Mouse (Mus musculus): ENCODE data around the gene Ngfr. TPM values are rescaled to one million over a fixed set of nuclear protein-coding genes. Genes with fewer than 3 reads are reported as not detected.
"Not testable (repeated sequence)": the region's sequence is repeated elsewhere in the genome, so short reads cannot be mapped to it uniquely, and the experiment has no call there.

The Ngfr gene
- polyA plus RNA-seq, 1 experiment = 6.5 TPM

DNA sequence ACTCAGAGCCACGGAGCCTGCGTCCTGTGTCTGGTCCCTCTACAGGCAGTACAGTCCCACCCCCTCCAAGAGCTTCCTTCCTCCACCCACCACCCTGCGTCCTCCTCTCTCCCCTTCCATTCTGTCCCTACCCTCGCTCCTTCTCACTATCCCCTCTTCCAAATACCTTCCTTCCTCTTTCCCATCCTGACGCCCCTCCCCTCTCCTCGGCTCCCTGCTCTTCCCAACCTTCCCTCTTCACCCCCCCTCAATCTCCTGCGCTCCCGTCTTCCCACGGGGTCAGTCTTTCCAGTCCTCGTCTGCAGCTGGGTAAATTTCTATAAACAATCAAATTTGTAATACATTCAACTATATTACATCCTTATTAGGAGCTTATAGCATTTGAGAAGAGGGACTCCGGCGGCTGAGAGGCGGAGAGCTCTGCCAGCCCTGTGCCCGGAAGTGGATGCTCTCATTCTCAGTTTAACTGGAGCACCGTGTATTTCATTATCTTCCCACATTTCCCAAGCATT lies 22.9 kb upstream of the Ngfr start:
- Histone ChIP-seq H3K4me1 (ENCODE audit: control insufficient read depth, insufficient read depth, insufficient read length, low read length) (no peaks in the 10 kb centered on the region), H3K4me3 (ENCODE audit: low read depth, low read length) (peak overlapping the region; percentile 16), H3K36me3 (ENCODE audit: control insufficient read depth, insufficient read depth, low read length) (no peaks in the 10 kb centered on the region), H3K27ac (ENCODE audit: insufficient read depth, low read depth, low read length) (no peak overlapping the region), H3K27me3 (ENCODE audit: control insufficient read depth, insufficient read depth, low read length) (no peaks in the 10 kb centered on the region)
- WGBS = 29% methylated on average over 15 of the region's 15 CpGs
- no peak for TF ChIP-seq CTCF (IDR thresholded peaks at IDR 0.05; ENCODE audit: extremely low read depth, insufficient read length, insufficient replicate concordance, low read depth, low read length)
- TF ChIP-seq POLR2A (IDR thresholded peaks at IDR 0.05; ENCODE audit: low read depth, low read length) = no peak

DNA sequence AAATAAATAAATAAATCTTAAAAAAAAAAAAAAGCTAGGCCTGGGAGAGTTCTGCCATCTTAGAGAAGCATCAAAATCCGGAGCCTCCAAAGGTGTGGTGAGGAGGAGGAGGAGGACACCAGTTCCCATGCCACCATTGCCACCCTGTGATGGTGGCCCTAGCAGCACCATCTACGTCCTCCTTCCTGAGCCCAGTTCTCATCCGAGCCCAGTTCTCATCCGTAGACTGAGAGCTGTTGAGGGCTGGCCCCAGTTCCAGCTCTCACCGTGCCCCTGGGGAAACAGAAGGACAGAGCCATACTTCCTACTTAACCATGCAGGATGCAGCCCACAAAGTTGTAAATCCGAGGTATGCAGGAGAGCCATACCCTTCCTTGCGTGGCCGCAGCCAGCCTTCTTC lies 22.4 kb upstream of the Ngfr start:
- Histone ChIP-seq H3K4me1 (ENCODE audit: control insufficient read depth, insufficient read depth, insufficient read length, low read length) (no peaks in the 10 kb centered on the region), H3K27ac (ENCODE audit: insufficient read depth, low read depth, low read length) (no peak overlapping the region), H3K36me3 (ENCODE audit: control insufficient read depth, insufficient read depth, low read length) (no peaks in the 10 kb centered on the region), H3K4me3 (ENCODE audit: low read depth, low read length) (peak overlapping the region; percentile 16; the same call in 1 of the 2 replicates), H3K27me3 (ENCODE audit: control insufficient read depth, insufficient read depth, low read length) (no peaks in the 10 kb centered on the region)
- WGBS = 46% methylated on average over 8 of the region's 8 CpGs
- TF ChIP-seq POLR2A (IDR thresholded peaks at IDR 0.05; ENCODE audit: low read depth, low read length) = no peak
- no peak for TF ChIP-seq CTCF (IDR thresholded peaks at IDR 0.05; ENCODE audit: extremely low read depth, insufficient read length, insufficient replicate concordance, low read depth, low read length)

DNA sequence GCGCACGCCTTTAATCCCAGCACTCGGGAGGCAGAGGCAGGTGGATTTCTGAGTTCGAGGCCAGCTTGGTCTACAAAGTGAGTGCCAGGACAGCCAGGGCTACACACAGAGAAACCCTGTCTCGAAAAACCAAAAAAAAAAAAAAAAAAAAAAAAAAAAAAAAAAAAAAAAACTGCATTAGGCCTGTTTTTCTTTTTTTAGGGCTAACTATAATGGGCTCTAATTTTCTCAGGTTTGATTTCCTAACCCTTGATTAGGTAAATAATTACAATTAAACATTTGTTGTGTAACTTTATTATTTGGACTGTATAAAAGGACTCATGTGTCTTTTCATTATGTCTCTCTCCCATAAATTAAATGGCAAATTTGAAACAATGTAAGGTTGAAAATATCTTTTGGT lies 19.8 kb upstream of the Ngfr start:
- H3K27ac ChIP-seq (ENCODE audit: insufficient read depth, low read depth, low read length); H3K27me3 ChIP-seq (ENCODE audit: control insufficient read depth, insufficient read depth, low read length); H3K4me3 ChIP-seq (ENCODE audit: low read depth, low read length); H3K4me1 ChIP-seq (ENCODE audit: control insufficient read depth, insufficient read depth, insufficient read length, low read length); H3K36me3 ChIP-seq (ENCODE audit: control insufficient read depth, insufficient read depth, low read length): not testable (repeated sequence)
- WGBS = 68% methylated on average over 5 of the region's 5 CpGs

DNA sequence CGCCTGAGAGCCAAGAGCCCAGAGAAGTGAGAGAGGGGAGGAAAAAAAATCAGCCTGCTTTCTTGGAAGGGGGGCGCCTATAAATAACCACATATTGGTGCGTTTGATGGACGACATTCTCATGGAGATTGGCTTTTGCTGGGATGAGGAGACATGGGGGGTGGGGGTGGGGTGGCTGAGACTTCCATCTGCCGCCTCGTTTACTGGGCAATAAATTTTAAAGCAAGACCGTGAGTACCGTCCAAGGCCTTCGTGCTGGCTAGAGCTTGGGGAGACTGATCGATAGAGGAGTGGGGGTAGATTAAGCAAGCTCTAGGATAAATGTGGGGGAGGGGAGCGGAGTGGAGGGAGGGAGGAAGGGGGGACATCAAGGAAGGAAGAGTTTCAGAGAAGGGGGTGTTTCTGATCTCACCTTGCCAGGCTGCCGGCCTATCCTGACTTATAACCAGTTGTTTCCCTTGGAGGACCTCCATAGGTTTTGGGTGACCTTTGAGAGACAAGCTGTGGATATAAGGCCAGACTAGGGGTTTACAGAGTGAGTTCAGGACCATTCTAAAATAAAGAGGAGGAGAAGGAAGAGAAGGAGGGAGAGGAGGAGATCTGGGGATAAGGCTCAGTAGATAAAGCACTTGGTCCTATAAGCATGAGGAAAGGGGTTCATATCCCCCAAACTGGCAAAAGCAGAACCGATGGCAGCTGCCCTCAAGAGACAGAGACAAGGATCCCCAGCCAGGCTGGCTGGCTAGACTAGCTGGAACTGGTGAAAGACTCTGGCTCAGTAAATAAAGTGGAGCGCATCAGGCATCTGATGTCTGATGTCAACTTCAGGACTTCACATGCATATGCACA lies 10.9 kb upstream of the Ngfr start:
- H3K4me1 ChIP-seq (ENCODE audit: control insufficient read depth, insufficient read depth, insufficient read length, low read length) = no peaks in the 10 kb centered on the region

DNA sequence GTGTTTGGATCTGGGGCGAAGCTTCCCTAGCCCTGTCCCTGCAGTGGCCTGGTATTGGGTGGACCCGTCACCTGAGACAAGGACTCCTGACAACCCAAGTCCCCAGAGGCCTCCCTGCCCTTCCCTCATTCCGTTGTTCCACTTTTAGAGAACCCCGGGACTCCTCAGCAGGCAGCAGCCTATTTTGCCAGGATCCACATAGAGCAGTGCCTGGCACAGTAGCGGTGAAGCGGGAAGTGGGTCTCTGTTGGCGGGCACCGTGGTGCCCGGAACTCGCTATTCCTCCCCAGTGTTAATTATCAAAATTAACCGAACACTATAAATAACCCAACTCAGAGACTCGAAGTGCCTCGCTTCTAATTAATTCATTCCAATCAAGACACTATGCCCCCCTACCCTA lies 10.2 kb upstream of the Ngfr start:
- WGBS = 60% methylated on average over 13 of the region's 13 CpGs
- Histone ChIP-seq H3K4me1 (ENCODE audit: control insufficient read depth, insufficient read depth, insufficient read length, low read length) (no peaks in the 10 kb centered on the region), H3K4me3 (ENCODE audit: low read depth, low read length) (no peak overlapping the region), H3K36me3 (ENCODE audit: control insufficient read depth, insufficient read depth, low read length) (no peaks in the 10 kb centered on the region), H3K27me3 (ENCODE audit: control insufficient read depth, insufficient read depth, low read length) (peaks cover 10% of the 10 kb centered on the region), H3K27ac (ENCODE audit: insufficient read depth, low read depth, low read length) (no peak overlapping the region)
- TF ChIP-seq POLR2A (IDR thresholded peaks at IDR 0.05; ENCODE audit: low read depth, low read length) = no peak
- no peak for TF ChIP-seq CTCF (IDR thresholded peaks at IDR 0.05; ENCODE audit: extremely low read depth, insufficient read length, insufficient replicate concordance, low read depth, low read length)

More for the DNA sequence above, 10.9 kb upstream of the Ngfr start:
- WGBS = 39% methylated on average over 14 of the region's 14 CpGs
- H3K4me3 ChIP-seq (ENCODE audit: low read depth, low read length) = no peak overlapping the region
- H3K27ac ChIP-seq (ENCODE audit: insufficient read depth, low read depth, low read length) = no peak overlapping the region
- TF ChIP-seq CTCF (IDR thresholded peaks at IDR 0.05; ENCODE audit: extremely low read depth, insufficient read length, insufficient replicate concordance, low read depth, low read length) (no peak), POLR2A (IDR thresholded peaks at IDR 0.05; ENCODE audit: low read depth, low read length) (no peak)
- H3K27me3 ChIP-seq (ENCODE audit: control insufficient read depth, insufficient read depth, low read length) = peaks cover 10% of the 10 kb centered on the region
- no peaks in the 10 kb centered on the region for H3K36me3 ChIP-seq (ENCODE audit: control insufficient read depth, insufficient read depth, low read length)

DNA sequence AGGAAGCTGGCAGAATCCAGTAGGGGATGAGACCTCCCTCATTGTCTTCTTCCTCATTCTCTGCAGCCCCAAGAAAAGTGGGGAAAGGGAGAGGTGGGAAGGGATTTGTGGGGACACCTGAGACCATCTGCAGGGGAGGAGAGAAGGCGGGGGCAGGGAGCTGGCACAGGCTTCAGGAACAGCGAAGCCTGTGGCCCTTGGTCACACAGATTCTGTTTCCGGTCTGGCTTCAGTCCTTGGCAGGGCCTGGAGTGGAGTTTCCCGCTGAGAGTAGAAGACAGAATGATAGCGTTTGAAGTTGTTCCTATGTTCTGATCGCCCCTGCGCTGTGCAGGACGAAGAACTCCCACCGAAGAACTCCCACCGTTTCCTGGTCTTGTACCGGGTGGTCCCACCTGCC lies 9.2 kb upstream of the Ngfr start:
- TF ChIP-seq POLR2A (IDR thresholded peaks at IDR 0.05; ENCODE audit: low read depth, low read length) (no peak), CTCF (IDR thresholded peaks at IDR 0.05; ENCODE audit: extremely low read depth, insufficient read length, insufficient replicate concordance, low read depth, low read length) (no peak)
- H3K4me1 ChIP-seq (ENCODE audit: control insufficient read depth, insufficient read depth, insufficient read length, low read length) = no peaks in the 10 kb centered on the region
- peaks cover 10% of the 10 kb centered on the region for H3K27me3 ChIP-seq (ENCODE audit: control insufficient read depth, insufficient read depth, low read length)
- H3K4me3 ChIP-seq (ENCODE audit: low read depth, low read length) = no peak overlapping the region
- H3K36me3 ChIP-seq (ENCODE audit: control insufficient read depth, insufficient read depth, low read length) = no peaks in the 10 kb centered on the region
- WGBS = 68% methylated on average over 11 of the region's 11 CpGs
- H3K27ac ChIP-seq (ENCODE audit: insufficient read depth, low read depth, low read length) = no peak overlapping the region

DNA sequence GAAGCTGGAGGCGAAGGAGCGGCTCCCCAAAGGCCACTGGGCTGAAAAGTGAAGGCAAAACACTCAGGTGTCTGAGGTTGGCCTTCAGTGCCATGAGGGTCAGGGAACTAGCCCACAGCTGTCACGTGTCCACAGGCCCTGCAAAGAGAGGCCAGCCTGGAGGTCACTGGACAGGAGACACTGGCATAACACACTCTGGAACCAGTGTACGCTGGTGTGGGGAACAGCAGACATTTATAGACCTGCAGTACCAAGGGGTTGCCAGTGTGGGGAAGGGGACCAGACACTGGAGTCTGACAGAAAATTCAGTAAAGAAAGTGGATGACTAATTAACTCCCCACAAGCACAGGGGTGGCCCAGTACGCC lies 8.6 kb upstream of the Ngfr start:
- TF ChIP-seq POLR2A (IDR thresholded peaks at IDR 0.05; ENCODE audit: low read depth, low read length) = no peak
- TF ChIP-seq CTCF (IDR thresholded peaks at IDR 0.05; ENCODE audit: extremely low read depth, insufficient read length, insufficient replicate concordance, low read depth, low read length) = no peak
- Histone ChIP-seq H3K27ac (ENCODE audit: insufficient read depth, low read depth, low read length) (no peak overlapping the region), H3K4me3 (ENCODE audit: low read depth, low read length) (no peak overlapping the region), H3K4me1 (ENCODE audit: control insufficient read depth, insufficient read depth, insufficient read length, low read length) (no peaks in the 10 kb centered on the region), H3K36me3 (ENCODE audit: control insufficient read depth, insufficient read depth, low read length) (no peaks in the 10 kb centered on the region), H3K27me3 (ENCODE audit: control insufficient read depth, insufficient read depth, low read length) (peaks cover 10% of the 10 kb centered on the region)
- WGBS = 79% methylated on average over 5 of the region's 5 CpGs
